Mouse (Mus musculus) right cerebral cortex, adult 2 months (tissue): ENCODE data around the gene Rin2.

Experiments
- DNase-seq, 2 experiments: peaks; one replicate each; pipeline ENCODE4 v3.0.0; 2021 to 2022; ENCODE audit warnings: low spot score in 2 of 2

Rin2 gene

GRCm38 (mm10) chr2:145788562-145789346 lies 113.7 kb downstream of the Rin2 start:
- no peak for DNase-seq

- no peak for DNase-seq
These were observed 118.7 kb downstream of the Rin2 start for GRCm38 (mm10) chr2:145793702-145794101.

DNA sequence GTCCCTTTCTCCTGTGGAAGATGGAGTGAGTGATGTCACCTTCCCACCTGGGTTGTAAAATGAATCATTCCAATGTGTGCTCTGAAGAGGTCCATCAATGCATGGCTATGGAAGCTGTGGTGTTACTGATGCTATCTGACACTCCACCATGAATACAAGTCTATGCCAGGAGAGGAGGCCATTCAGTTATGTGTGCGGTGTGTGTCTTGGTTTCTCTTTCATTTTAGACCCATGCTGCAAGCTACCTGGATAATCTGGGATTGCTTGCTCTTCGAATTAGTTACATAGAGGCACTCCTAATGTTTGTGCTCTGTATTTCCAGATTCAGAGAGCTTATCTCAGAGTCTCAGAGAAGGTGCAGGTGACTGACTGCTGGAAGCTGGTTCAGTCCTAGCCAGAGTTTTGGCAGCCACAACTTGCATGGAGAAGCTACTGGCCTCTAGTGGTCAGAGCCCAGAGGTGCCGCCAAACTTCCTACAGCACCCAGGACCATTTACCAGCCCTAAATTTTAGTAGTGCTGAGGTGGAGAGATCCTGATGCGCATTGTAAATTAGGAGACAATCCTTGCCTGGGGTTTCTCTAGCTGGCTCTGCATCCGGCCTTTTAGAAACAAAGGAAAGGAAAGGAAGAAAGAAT lies 119.4 kb downstream of the Rin2 start:
- peak; percentile 70 to 84 for DNase-seq

DNA sequence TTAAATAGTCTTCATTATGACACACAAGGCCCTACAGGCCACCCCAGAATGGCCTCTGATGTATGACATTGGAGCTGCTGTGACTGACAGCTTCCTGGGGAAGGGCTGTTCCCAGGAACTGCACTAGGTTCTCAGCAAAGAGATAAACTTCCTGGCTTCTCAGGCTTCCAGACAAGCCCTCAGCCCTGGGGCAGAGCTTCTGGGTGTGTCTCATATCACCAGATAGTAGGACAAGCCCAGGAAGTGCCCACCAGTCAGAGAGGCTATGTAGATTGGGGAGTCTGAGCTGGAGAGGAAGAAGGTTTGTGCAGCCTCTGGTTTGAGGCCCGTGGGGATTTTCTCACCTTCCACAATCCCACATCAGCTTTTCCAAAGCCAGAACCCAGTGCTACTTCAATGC lies 122.8 kb downstream of the Rin2 start:
- no peak for DNase-seq

DNA sequence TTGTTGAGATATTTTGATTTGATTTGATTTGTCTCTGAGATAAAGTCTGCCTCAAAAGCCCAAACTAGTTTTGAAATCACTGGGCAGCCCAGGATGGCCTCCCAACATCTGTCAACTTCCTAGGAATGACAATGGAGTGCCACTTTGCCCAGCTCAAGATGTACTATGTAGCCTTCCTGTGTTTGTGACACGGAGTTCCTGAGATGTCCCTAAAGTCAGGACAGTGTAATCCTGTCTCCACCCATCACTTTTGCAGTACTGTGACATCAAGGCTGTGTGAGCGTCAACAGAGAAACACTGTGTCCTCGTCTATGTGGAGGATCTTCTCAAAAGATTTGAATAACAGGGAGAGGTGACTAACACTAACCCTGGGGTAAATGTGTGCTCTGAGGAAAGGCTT lies 123.9 kb downstream of the Rin2 start:
- no peak for DNase-seq

GRCm38 (mm10) chr2:145801322-145802052 lies 126.5 kb downstream of the Rin2 start:
- DNase-seq, result no peak

DNA sequence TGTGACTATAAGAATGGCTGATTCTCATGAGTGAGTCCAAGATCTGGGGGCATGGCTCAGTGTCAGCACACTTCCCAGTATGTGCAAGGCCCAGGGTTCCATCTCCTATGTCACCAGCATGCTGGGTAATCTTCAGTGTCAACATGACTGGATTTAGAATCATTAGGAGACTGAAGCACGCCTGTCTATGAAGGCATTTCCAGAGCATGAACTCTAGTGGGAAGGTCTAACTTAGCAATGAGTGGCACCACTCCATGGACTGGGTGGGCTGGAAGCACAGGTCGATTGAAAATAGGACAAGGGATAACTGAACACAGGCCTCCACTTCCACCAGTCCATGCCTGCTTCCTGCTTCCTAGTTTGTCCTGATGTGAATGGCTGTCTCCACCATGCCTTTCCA lies 127.6 kb downstream of the Rin2 start:
- DNase-seq, result no peak

- DNase-seq, result no peak
These were observed 128.9 kb downstream of the Rin2 start for GRCm38 (mm10) chr2:145803822-145804342.

DNA sequence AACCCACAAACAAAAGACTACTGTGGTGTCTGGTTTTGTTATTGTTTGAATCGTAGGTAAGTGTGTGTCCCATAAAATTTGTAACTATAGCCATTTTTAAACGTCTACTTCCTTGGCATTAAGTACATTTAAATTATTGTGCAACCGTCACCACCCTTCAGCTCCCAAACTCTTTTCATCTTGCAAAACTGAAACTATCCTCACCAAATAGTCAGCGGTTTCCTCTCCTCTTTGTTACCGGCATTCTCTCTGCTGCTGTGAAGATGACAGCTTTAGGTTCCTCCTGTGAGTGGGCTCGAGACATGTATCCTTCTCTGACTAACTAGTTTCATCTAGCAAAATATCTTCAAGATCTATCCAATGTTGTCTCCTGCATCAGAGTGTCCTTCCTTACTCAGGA lies 129.5 kb downstream of the Rin2 start:
- no peak for DNase-seq

- no peak for DNase-seq
These were observed 132.3 kb downstream of the Rin2 start for GRCm38 (mm10) chr2:145807276-145807675.

DNA sequence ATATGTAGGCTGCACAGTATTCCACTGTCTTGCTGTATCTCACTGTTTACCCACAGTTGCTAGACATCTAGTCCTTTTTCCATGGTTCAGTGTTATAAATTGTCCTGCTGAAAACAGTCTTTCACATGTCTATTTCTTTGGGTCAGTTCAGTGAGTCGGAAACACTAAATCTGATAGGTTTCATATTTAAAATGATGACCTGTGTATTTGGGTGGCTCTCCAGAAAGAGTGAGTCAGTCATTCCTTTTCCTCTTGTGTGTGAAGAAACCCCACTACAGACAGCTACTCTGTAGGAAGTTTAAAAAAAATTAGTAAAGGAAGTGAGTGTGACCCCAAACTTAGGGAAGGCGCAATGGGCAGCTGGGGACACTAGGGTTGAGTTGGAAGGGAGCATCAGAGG lies 133.2 kb downstream of the Rin2 start:
- DNase-seq, result no peak

DNA sequence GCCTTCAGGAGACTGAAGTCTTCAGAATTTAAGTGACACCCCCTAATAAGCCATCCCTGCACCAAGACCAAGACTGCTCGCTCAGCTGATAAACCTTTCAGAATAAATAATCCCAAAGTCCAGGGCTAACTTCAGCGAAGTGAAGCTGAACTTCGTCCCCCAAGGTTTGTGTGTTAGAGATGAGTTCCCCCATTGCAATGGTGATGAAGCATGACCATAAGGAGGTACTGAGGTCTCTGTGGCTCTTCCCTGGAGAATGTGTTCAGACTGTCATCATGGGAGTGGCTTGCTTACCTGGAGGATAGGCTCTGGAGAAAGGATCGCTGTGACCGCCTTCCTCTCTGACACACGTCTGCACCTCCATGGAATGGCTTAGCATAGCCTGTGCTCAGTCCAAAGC lies 133.7 kb downstream of the Rin2 start:
- DNase-seq, result no peak

DNA sequence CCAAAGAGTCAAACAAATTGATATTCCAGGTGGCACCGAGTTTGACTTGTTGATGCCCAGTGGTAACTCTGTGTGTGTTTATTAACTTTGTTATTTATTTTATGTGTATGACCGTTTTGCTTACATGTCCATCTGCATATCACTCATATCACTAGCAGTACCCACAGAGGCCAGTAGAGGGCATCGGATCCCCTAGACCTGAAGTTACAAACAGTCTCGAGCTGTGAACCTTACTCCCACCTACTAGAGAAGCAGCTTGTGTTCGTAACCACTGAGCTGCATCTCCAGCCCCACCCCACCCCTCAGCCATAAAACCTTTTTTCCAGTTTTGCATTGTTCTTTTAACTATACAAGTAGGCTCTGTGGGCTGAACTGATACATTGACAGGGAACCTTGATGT lies 135.7 kb downstream of the Rin2 start:
- DNase-seq, result no peak

- no peak for DNase-seq
These were observed 137.8 kb downstream of the Rin2 start for GRCm38 (mm10) chr2:145812818-145813217.

GRCm38 (mm10) chr2:145817195-145817594 lies 142.2 kb downstream of the Rin2 start:
- DNase-seq, result no peak

DNA sequence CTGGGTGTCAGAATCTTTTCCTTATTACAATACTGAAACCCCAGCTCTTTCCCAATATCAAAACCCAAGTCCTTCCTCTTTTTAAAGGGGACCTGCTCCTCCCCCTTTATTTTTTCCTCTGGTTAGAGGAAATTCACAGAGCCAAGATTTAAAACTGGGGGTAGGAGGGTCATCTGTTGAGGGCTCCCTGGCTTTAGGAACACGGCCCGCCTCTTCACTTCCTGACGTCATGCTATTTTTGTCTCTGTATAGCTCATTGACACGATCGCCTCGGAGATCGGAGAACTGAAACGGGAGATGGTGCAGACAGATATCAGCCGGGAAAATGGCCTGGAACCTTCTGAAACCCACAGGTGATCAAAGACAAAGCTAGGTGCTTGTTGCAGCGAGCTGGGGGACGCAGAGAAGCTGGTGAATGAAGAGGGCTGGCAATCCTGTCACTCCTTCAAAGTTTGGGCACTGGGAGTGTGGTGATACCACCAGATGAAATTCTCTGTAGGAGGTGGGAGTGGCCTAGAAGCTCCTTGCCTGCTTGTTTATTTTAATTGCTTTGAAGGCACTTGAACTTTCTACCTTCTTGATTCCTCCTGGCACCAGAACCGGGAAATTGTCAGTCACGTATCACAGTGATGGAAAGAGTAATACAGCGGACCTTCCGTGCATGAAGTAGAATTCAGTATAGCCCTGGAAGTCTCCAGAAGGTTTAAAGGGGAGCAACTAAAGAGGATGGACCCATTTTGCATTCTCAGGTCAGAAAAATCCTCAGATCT lies 147.2 kb downstream of the Rin2 start:
- DNase-seq, result no peak

- no peak for DNase-seq
These were observed 148.0 kb downstream of the Rin2 start for GRCm38 (mm10) chr2:145822783-145823729.

DNA sequence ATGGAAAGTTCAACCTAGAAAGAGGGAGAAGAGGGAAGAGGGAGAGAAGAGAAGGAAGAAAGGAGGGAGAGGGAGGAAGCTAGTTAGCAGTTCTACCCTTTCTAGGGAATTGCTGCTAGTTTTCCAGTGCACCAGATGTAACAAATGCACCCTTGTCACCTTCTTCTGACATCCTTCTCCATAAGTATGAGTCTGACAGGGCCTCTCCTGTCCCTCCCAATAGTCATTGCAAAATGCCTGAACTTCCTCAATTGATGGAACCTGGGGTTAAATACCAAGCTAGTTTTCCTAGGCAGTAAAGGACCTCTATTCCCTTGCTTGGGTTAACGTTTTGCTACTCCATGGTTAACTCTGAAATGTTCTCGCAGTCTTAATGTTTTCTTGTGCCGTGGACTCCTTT lies 149.7 kb downstream of the Rin2 start:
- no peak for DNase-seq

- DNase-seq, result no peak
These were observed 150.2 kb downstream of the Rin2 start for GRCm38 (mm10) chr2:145825221-145825620.

- no peak for DNase-seq
These were observed 152.9 kb downstream of the Rin2 start for GRCm38 (mm10) chr2:145827930-145828329.

DNA sequence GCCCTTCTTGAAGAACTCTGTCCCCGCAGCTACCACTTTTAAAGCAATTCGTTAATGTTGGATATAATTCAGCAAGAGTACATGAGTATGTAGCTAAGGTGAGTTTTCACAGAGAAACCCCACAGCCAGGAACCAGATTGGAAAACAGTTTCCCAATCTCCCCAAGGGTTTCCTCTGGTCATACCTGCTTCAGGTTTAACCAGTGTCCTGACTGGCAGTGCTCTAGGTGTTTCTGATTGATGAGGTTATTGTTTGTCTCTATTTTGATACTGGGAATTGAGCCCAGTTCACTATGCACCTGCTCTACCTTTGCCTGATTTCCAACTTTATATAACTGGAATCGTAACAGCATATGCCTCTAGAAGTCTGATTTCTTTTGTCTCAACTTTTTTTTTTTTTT lies 153.6 kb downstream of the Rin2 start:
- DNase-seq, result no peak
